Mouse (Mus musculus) adrenal gland, adult 18-20 months (tissue): ENCODE results near the gene Syt13. TPM values are rescaled to one million over a fixed set of nuclear protein-coding genes. Genes with fewer than 3 reads are reported as not detected.

ENCODE experiments used
- DNase-seq, 2 experiments: peaks; one replicate each; pipeline ENCODE4 v3.0.0; 2021 to 2022; ENCODE audit warnings: low spot score in 2 of 2
- long read RNA-seq, 2 experiments: library from polyadenylated mRNA; stranded (forward); transcript quantifications; one replicate each; pipeline ENCODE4 v2.0.0; 2021
- total RNA-seq, 2 experiments: library from RNA; stranded (reverse); gene quantifications; 1 replicate in 1 of 2; 2 replicates in 1 of 2; pipeline ENCODE4 v1.2.3; 2021

Gene Syt13
- 1 to 10 TPM; 1.0 to 2.8 TPM for total RNA-seq
- long read RNA-seq, experiment 1, transcript Syt13-201 (6 exons, 3,761 nt), result major isoform, 8 of 8 reads
- long read RNA-seq, experiment 1, partial matches to known transcripts, result 0 of 8 reads
- long read RNA-seq, experiment 1, other reads (novel, unspliced or antisense), result 0 of 8 reads
- long read RNA-seq, experiment 2, partial matches to known transcripts, result 0 of 2 reads
- long read RNA-seq, experiment 2, other reads (novel, unspliced or antisense), result 0 of 2 reads

GRCm38 (mm10) chr2:92914933-92915553, at the start of gene Syt13:
Gene Syt13, plus strand, starts transcription at chr2:92915098.
- peak; percentile 50 to 54 for DNase-seq

- DNase-seq, result no peak
These were observed 48.3 kb upstream of the Syt13 start for GRCm38 (mm10) chr2:92866616-92867015.

- no peak for DNase-seq
These were observed 44.6 kb upstream of the Syt13 start for GRCm38 (mm10) chr2:92870139-92870836.

GRCm38 (mm10) chr2:92871093-92871686, 43.7 kb upstream of the Syt13 start:
- no peak for DNase-seq

- no peak for DNase-seq
These were observed 42.2 kb upstream of the Syt13 start for GRCm38 (mm10) chr2:92872652-92873051.

GRCm38 (mm10) chr2:92874592-92874991, 40.3 kb upstream of the Syt13 start:
- DNase-seq, result no peak

GRCm38 (mm10) chr2:92877488-92877887, 37.4 kb upstream of the Syt13 start:
- no peak for DNase-seq

- peak; percentile 49 to 58 for DNase-seq
These were observed 31.6 kb upstream of the Syt13 start for GRCm38 (mm10) chr2:92883039-92883911.

- DNase-seq, result no peak
These were observed 31.0 kb upstream of the Syt13 start for GRCm38 (mm10) chr2:92883912-92884243.

GRCm38 (mm10) chr2:92884976-92885375, 29.9 kb upstream of the Syt13 start:
- DNase-seq, result no peak

GRCm38 (mm10) chr2:92886862-92887261, 28.0 kb upstream of the Syt13 start:
- DNase-seq, result no peak

- no peak for DNase-seq
These were observed 22.4 kb upstream of the Syt13 start for GRCm38 (mm10) chr2:92892524-92892923.

- DNase-seq, result no peak
These were observed 11.2 kb upstream of the Syt13 start for GRCm38 (mm10) chr2:92903650-92904049.

GRCm38 (mm10) chr2:92904307-92904859, 10.5 kb upstream of the Syt13 start:
- DNase-seq, result peak in 1 of 2 experiments; percentile 35

GRCm38 (mm10) chr2:92910371-92910770, 4.5 kb upstream of the Syt13 start:
- peak; percentile 42 to 52 for DNase-seq

- no peak for DNase-seq
These were observed 2.6 kb upstream of the Syt13 start for GRCm38 (mm10) chr2:92912312-92912711.

GRCm38 (mm10) chr2:92913295-92913694, 1.6 kb upstream of the Syt13 start:
- no peak for DNase-seq

- no peak for DNase-seq
These were observed 1.0 kb downstream of the Syt13 start for GRCm38 (mm10) chr2:92915659-92916631.

GRCm38 (mm10) chr2:92917405-92918142, 2.7 kb downstream of the Syt13 start:
- DNase-seq, result no peak
